Mouse (Mus musculus): ENCODE data around the gene Tmem79. TPM values are rescaled to one million over a fixed set of nuclear protein-coding genes. Genes with fewer than 3 reads are reported as not detected.
A peak's percentile ranks its signal among the peaks of the same experiment; 100 is the strongest.
"Not testable (repeated sequence)": the region's sequence is repeated elsewhere in the genome, so short reads cannot be mapped to it uniquely, and the experiment has no call there.

Tmem79 gene
- 1.3 and 1.4 TPM in 2 replicates for polyA plus RNA-seq (2015; fragmentation: Nextera tagmentation; extraction: Ambion mirVana)

- Histone ChIP-seq H3K4me2 (peak within 1 kb of the TSS; percentile 84), H3K36me3 (replicated peaks) (peaks cover 10% of the 10 kb centered on the region), H3K4me1 (replicated peaks) (peaks cover 72% of the 10 kb centered on the region), H3K9me3 (replicated peaks) (no peaks in the 10 kb centered on the region), H3K9ac (peak within 1 kb of the TSS; percentile 88), H3K27me3 (no peaks in the 10 kb centered on the region), H3K27ac (replicated peaks) (peak within 1 kb of the TSS; percentile 96), H3K4me3 (replicated peaks) (peak within 1 kb of the TSS; percentile 73)
- under 1% methylated on average over 65 of the region's 66 CpGs for WGBS (ENCODE audit: insufficient replicate concordance)
- peak; percentile 88 for ATAC-seq (ENCODE audit: insufficient read depth)
These were observed at the start of gene Tmem79, which contains the start of gene Smg5 for GRCm38 (mm10) chr3:88336058-88337013. Gene Tmem79 (minus strand): TSS chr3:88336148. Gene Smg5 (plus strand): TSS chr3:88336260.

GRCm38 (mm10) chr3:88384364-88384763 lies 48.4 kb upstream of the Tmem79 start, which contains the start of gene Bglap:
Gene Bglap (minus strand): TSS chr3:88384464.
- 79% methylated on average over 5 of the region's 5 CpGs for WGBS (ENCODE audit: insufficient replicate concordance)
- Histone ChIP-seq H3K4me1 (replicated peaks) (peaks cover 4% of the 10 kb centered on the region; the same call in 1 of the 2 replicates), H3K27ac (replicated peaks) (no peak within 1 kb of the TSS), H3K9me3 (replicated peaks) (no peaks in the 10 kb centered on the region), H3K36me3 (replicated peaks) (no peaks in the 10 kb centered on the region), H3K9ac (no peak within 1 kb of the TSS), H3K4me3 (replicated peaks) (no peak within 1 kb of the TSS), H3K27me3 (no peaks in the 10 kb centered on the region), H3K4me2 (no peak within 1 kb of the TSS)
- ATAC-seq (ENCODE audit: insufficient read depth) = no peak

- not testable (repeated sequence) for H3K4me2 ChIP-seq; H3K27me3 ChIP-seq; H3K9ac ChIP-seq; ATAC-seq (ENCODE audit: insufficient read depth); H3K9me3 ChIP-seq (replicated peaks); H3K36me3 ChIP-seq (replicated peaks); H3K4me3 ChIP-seq (replicated peaks); H3K27ac ChIP-seq (replicated peaks); H3K4me1 ChIP-seq (replicated peaks)
- 22% methylated on average over 1 of the region's 7 CpGs for WGBS (ENCODE audit: insufficient replicate concordance)
These were observed 46.4 kb upstream of the Tmem79 start for GRCm38 (mm10) chr3:88382383-88382782.

- 0 out of 2 replicates have a peak overlapping the region, but pooled peaks have one; percentile 7 for H3K4me3 ChIP-seq (replicated peaks)
- H3K9ac ChIP-seq; H3K9me3 ChIP-seq (replicated peaks); H3K27me3 ChIP-seq; H3K27ac ChIP-seq (replicated peaks); H3K36me3 ChIP-seq (replicated peaks); H3K4me1 ChIP-seq (replicated peaks): not testable (repeated sequence)
- peak overlapping the region; percentile 52 for H3K4me2 ChIP-seq
- WGBS (ENCODE audit: insufficient replicate concordance) = 8% methylated on average over 22 of the region's 22 CpGs
- ATAC-seq (ENCODE audit: insufficient read depth) = peak; percentile 68
These were observed 45.7 kb upstream of the Tmem79 start for GRCm38 (mm10) chr3:88381389-88382315.

- H3K4me1 ChIP-seq (replicated peaks); H3K27ac ChIP-seq (replicated peaks); H3K36me3 ChIP-seq (replicated peaks); H3K9me3 ChIP-seq (replicated peaks); ATAC-seq (ENCODE audit: insufficient read depth); H3K4me3 ChIP-seq (replicated peaks); H3K9ac ChIP-seq; H3K4me2 ChIP-seq; H3K27me3 ChIP-seq: not testable (repeated sequence)
- 60% methylated on average over 5 of the region's 5 CpGs for WGBS (ENCODE audit: insufficient replicate concordance)
These were observed 42.7 kb upstream of the Tmem79 start, which contains the start of gene Bglap2 for GRCm38 (mm10) chr3:88378599-88378998. Gene Bglap2 (minus strand): TSS chr3:88378699.

- not testable (repeated sequence) for H3K9me3 ChIP-seq (replicated peaks); H3K4me1 ChIP-seq (replicated peaks); H3K4me3 ChIP-seq (replicated peaks); H3K27ac ChIP-seq (replicated peaks); H3K27me3 ChIP-seq; ATAC-seq (ENCODE audit: insufficient read depth); H3K9ac ChIP-seq; H3K36me3 ChIP-seq (replicated peaks)
- H3K4me2 ChIP-seq = peak overlapping the region; percentile 54
- whole genome bisulfite sequencing (ENCODE audit: insufficient replicate concordance) = 42% methylated on average over 7 of the region's 7 CpGs
These were observed 40.7 kb upstream of the Tmem79 start for GRCm38 (mm10) chr3:88376644-88377043.

GRCm38 (mm10) chr3:88375750-88376626 lies 40.0 kb upstream of the Tmem79 start:
- H3K27me3 ChIP-seq; H3K9ac ChIP-seq; H3K36me3 ChIP-seq (replicated peaks); H3K4me3 ChIP-seq (replicated peaks); H3K4me1 ChIP-seq (replicated peaks); H3K9me3 ChIP-seq (replicated peaks); H3K27ac ChIP-seq (replicated peaks): not testable (repeated sequence)
- H3K4me2 ChIP-seq = peak overlapping the region; percentile 54
- 12% methylated on average over 19 of the region's 19 CpGs for WGBS (ENCODE audit: insufficient replicate concordance)
- peak; percentile 74 for ATAC-seq (ENCODE audit: insufficient read depth)

- not testable (repeated sequence) for H3K27ac ChIP-seq (replicated peaks); H3K9me3 ChIP-seq (replicated peaks); H3K4me2 ChIP-seq; ATAC-seq (ENCODE audit: insufficient read depth); H3K9ac ChIP-seq; H3K4me3 ChIP-seq (replicated peaks); H3K36me3 ChIP-seq (replicated peaks); H3K4me1 ChIP-seq (replicated peaks); H3K27me3 ChIP-seq
- 79% methylated on average over 9 of the region's 9 CpGs for WGBS (ENCODE audit: insufficient replicate concordance)
These were observed 36.7 kb upstream of the Tmem79 start, which contains the start of gene Bglap3 for GRCm38 (mm10) chr3:88372643-88373042. Gene Bglap3 (minus strand): TSS chr3:88372743.

GRCm38 (mm10) chr3:88368511-88368910 lies 32.6 kb upstream of the Tmem79 start:
- WGBS (ENCODE audit: insufficient replicate concordance) = 63% methylated on average over 7 of the region's 7 CpGs

GRCm38 (mm10) chr3:88367517-88367916 lies 31.6 kb upstream of the Tmem79 start:
- not testable (repeated sequence) for H3K36me3 ChIP-seq (replicated peaks); H3K4me2 ChIP-seq; H3K9ac ChIP-seq; H3K27ac ChIP-seq (replicated peaks); H3K4me3 ChIP-seq (replicated peaks); ATAC-seq (ENCODE audit: insufficient read depth); H3K9me3 ChIP-seq (replicated peaks)
- H3K4me1 ChIP-seq (replicated peaks) = peaks cover 43% of the 10 kb centered on the region
- H3K27me3 ChIP-seq = peaks cover 36% of the 10 kb centered on the region
- 48% methylated on average over 3 of the region's 7 CpGs for WGBS (ENCODE audit: insufficient replicate concordance)

More at GRCm38 (mm10) chr3:88368511-88368910, 32.6 kb upstream of the Tmem79 start:
- H3K36me3 ChIP-seq (replicated peaks); H3K27ac ChIP-seq (replicated peaks); H3K4me2 ChIP-seq; H3K9ac ChIP-seq; H3K9me3 ChIP-seq (replicated peaks); ATAC-seq (ENCODE audit: insufficient read depth); H3K4me3 ChIP-seq (replicated peaks): not testable (repeated sequence)
- Histone ChIP-seq H3K4me1 (replicated peaks) (peaks cover 33% of the 10 kb centered on the region), H3K27me3 (peaks cover 36% of the 10 kb centered on the region)
